Mouse (Mus musculus) left cerebral cortex, postnatal 25 days (tissue): ENCODE data around the gene Fxyd3. TPM values are rescaled to one million over a fixed set of nuclear protein-coding genes. Genes with fewer than 3 reads are reported as not detected.

Experiments
- DNase-seq, 2 experiments: peaks; one replicate each; pipeline ENCODE4 v3.0.0; 2022; ENCODE audit warnings: low spot score in 2 of 2, mixed read lengths in 1 of 2
- intact Hi-C: fragments of 180-260 bp; cut with DNase I; formaldehyde crosslinking; loops from one replicate; pipeline ENCODE4 v1.15.1; 2025
- total RNA-seq, 2 experiments: library from RNA; stranded (reverse); gene quantifications; 2 replicates each; pipeline ENCODE4 v1.2.3; 2021

The Fxyd3 gene
- total RNA-seq: not detected

GRCm38 (mm10) chr7:31076492-31076891 is at the start of gene Fxyd3:
Gene Fxyd3 (minus strand): TSS chr7:31076704.
- intact Hi-C loops: no loop called here
- no peak for DNase-seq

- no peak for DNase-seq
- intact Hi-C loops: no loop called here
Measured at GRCm38 (mm10) chr7:31125116-31125515, 48.6 kb upstream of the Fxyd3 start.

GRCm38 (mm10) chr7:31124381-31124780 is 47.9 kb upstream of the Fxyd3 start:
- intact Hi-C loops: no loop called here

GRCm38 (mm10) chr7:31123697-31124096 is 47.2 kb upstream of the Fxyd3 start:
- no peak for DNase-seq
- intact Hi-C loops: loop anchor here (1.0 kb wide), 1 partner anchor 18 kb away; no protein-coding TSS in a partner anchor

More at GRCm38 (mm10) chr7:31124381-31124780, 47.9 kb upstream of the Fxyd3 start:
- DNase-seq: no peak

- intact Hi-C loops: loop anchor here (1.0 kb wide), 1 partner anchor 18 kb away; no protein-coding TSS in a partner anchor
- DNase-seq: peak in 1 of 2 experiments; percentile 63
Measured at GRCm38 (mm10) chr7:31122641-31123631, 46.4 kb upstream of the Fxyd3 start.

- intact Hi-C loops: no loop called here
Measured at GRCm38 (mm10) chr7:31119556-31119955, 43.1 kb upstream of the Fxyd3 start.

GRCm38 (mm10) chr7:31118486-31118885 is 42.0 kb upstream of the Fxyd3 start:
- intact Hi-C loops: no loop called here
- peak in 1 of 2 experiments; percentile 69 for DNase-seq

More at GRCm38 (mm10) chr7:31119556-31119955, 43.1 kb upstream of the Fxyd3 start:
- DNase-seq: no peak

GRCm38 (mm10) chr7:31117465-31117864 is 41.0 kb upstream of the Fxyd3 start:
- intact Hi-C loops: no loop called here
- DNase-seq: peak in 1 of 2 experiments; percentile 57

GRCm38 (mm10) chr7:31116721-31117145 is 40.2 kb upstream of the Fxyd3 start:
- DNase-seq: no peak
- intact Hi-C loops: no loop called here

GRCm38 (mm10) chr7:31115587-31116043 is 39.1 kb upstream of the Fxyd3 start:
- peak in 1 of 2 experiments; percentile 44 for DNase-seq
- intact Hi-C loops: no loop called here

- DNase-seq: no peak
- intact Hi-C loops: no loop called here
Measured at GRCm38 (mm10) chr7:31115182-31115581, 38.7 kb upstream of the Fxyd3 start, which contains the start of gene Hpn. Gene Hpn (minus strand): TSS chr7:31115290.

GRCm38 (mm10) chr7:31114646-31115045 is 38.1 kb upstream of the Fxyd3 start:
- intact Hi-C loops: no loop called here
- DNase-seq: no peak

GRCm38 (mm10) chr7:31113800-31114199 is 37.3 kb upstream of the Fxyd3 start:
- intact Hi-C loops: no loop called here

GRCm38 (mm10) chr7:31112036-31112435 is 35.5 kb upstream of the Fxyd3 start:
- intact Hi-C loops: no loop called here
- no peak for DNase-seq

More at GRCm38 (mm10) chr7:31113800-31114199, 37.3 kb upstream of the Fxyd3 start:
- no peak for DNase-seq

GRCm38 (mm10) chr7:31110861-31111385 is 34.4 kb upstream of the Fxyd3 start:
- DNase-seq: no peak
- intact Hi-C loops: no loop called here

GRCm38 (mm10) chr7:31109796-31110195 is 33.3 kb upstream of the Fxyd3 start:
- intact Hi-C loops: no loop called here
- no peak for DNase-seq

GRCm38 (mm10) chr7:31109091-31109490 is 32.6 kb upstream of the Fxyd3 start:
- intact Hi-C loops: no loop called here
- no peak for DNase-seq

- intact Hi-C loops: no loop called here
- DNase-seq: no peak
Measured at GRCm38 (mm10) chr7:31107781-31108180, 31.3 kb upstream of the Fxyd3 start.

- DNase-seq: no peak
- intact Hi-C loops: no loop called here
Measured at GRCm38 (mm10) chr7:31106166-31106565, 29.7 kb upstream of the Fxyd3 start.

GRCm38 (mm10) chr7:31105061-31105768 is 28.7 kb upstream of the Fxyd3 start:
- intact Hi-C loops: loop anchor here (1.0 kb wide), 1 partner anchor 18 kb away; no protein-coding TSS in a partner anchor
- peak; percentile 64 to 92 for DNase-seq
